ENCODE assay signal across 8 mouse cellular contexts in genomic region chr2:75312246-75312645, GRCm38 (mm10).
DNase-seq lines count a peak whose midpoint lies in the region; ATAC-seq and TF ChIP-seq lines count a peak whose summit lies in the region.

No protein-coding gene starts in this region.

- peak; percentile 82 for TF ChIP-seq RAD21 in CH12.LX (IDR thresholded peaks at IDR 0.05; ENCODE audit: low read depth, low read length)

- dilution Hi-C loops in CH12.LX (cut with MboI; ENCODE audit: extremely low pct_ligation_motif_present, extremely low pct_unique_long_range_greater_than_20kb, low sequenced_read_pairs), result no loop called here

- no peak overlapping the region for H3K9ac ChIP-seq in heart, embryonic 11.5 days (ENCODE audit: low read depth, low read length)
- H3K9ac ChIP-seq in CH12.LX (ENCODE audit: insufficient read depth, low read depth), result no peak overlapping the region

- in situ Hi-C loops in CH12.LX (cut with MboI; ENCODE audit: low pct_ligation_motif_present, low pct_unique_long_range_greater_than_20kb, low sequenced_read_pairs), result loop anchor here (25.0 kb wide), 1 partner anchor 625 kb away; the partner anchor contains the start of genes Hoxd10, Hoxd11, Hoxd12 and Hoxd9

- no peaks in the 10 kb centered on the region for H3K9me3 ChIP-seq in heart, embryonic 11.5 days (replicated peaks; ENCODE audit: control insufficient read depth, low read length)
- H3K9me3 ChIP-seq in CH12.LX (replicated peaks; ENCODE audit: low read length), result no peaks in the 10 kb centered on the region

- peak; percentile 69 to 78 for TF ChIP-seq CTCF in CH12.LX (conservative IDR thresholded peaks at IDR 0.05 in 1 of 2, IDR thresholded peaks at IDR 0.05 in 1 of 2; ENCODE audit: low read depth in 2 of 2, low read length in 2 of 2)
- TF ChIP-seq CTCF in brain, embryonic 14.5 days (IDR thresholded peaks at IDR 0.05; ENCODE audit: borderline replicate concordance, extremely low read depth, insufficient read depth, insufficient read length), result peak; percentile 60; the same call in 1 of the 2 replicates

- intact Hi-C loops in left cerebral cortex, postnatal 25 days (cut with DNase I), result loop anchor here (5.0 to 10.0 kb wide), 5 partner anchors 160 to 610 kb away; partner anchors contain the start of gene Hoxd8

- no peak overlapping the region for H3K4me2 ChIP-seq in heart, embryonic 11.5 days
- H3K4me2 ChIP-seq in CH12.LX (ENCODE audit: insufficient read depth, low read depth, poor library complexity, severe bottlenecking), result peak overlapping the region; percentile 67; the same call in 1 of the 2 replicates

- H3K79me2 ChIP-seq in CH12.LX (replicated peaks; ENCODE audit: control insufficient read depth, extremely low read depth, insufficient read depth, poor library complexity, severe bottlenecking), result no peaks in the 10 kb centered on the region

- no peak overlapping the region for H3K27ac ChIP-seq in heart, embryonic 11.5 days (ENCODE audit: low read depth, low read length)
- no peak overlapping the region for H3K27ac ChIP-seq in CH12.LX (ENCODE audit: insufficient read depth, low read depth)

- no peak for ATAC-seq in heart, embryonic 11.5 days (replicated peaks; ENCODE audit: insufficient number of reproducible peaks, low FRiP score, low TSS enrichment)
- peak; percentile 67 for ATAC-seq in granulocyte monocyte progenitor cell, adult 5-6 weeks (replicated peaks; ENCODE audit: poor library complexity, severe bottlenecking)
- no peak for ATAC-seq in megakaryocyte, adult 5-6 weeks (ENCODE audit: poor library complexity, severe bottlenecking)

- H3K4me1 ChIP-seq in heart, embryonic 11.5 days (ENCODE audit: control insufficient read depth, insufficient read depth, low read length), result no peaks in the 10 kb centered on the region
- H3K4me1 ChIP-seq in CH12.LX (ENCODE audit: control insufficient read depth in 1 of 2, insufficient read depth in 2 of 2), result no peaks in the 10 kb centered on the region

- TF ChIP-seq EP300 in CH12.LX (IDR thresholded peaks at IDR 0.05; ENCODE audit: low read length), result no peak

- H3K36me3 ChIP-seq in heart, embryonic 11.5 days (ENCODE audit: control insufficient read depth, insufficient read depth, low read length), result no peaks in the 10 kb centered on the region
- no peaks in the 10 kb centered on the region for H3K36me3 ChIP-seq in CH12.LX (replicated peaks in 1 of 2; ENCODE audit: control insufficient read depth in 1 of 2, insufficient read depth in 1 of 2, low read length in 1 of 2)

- peak; percentile 38 to 79 for DNase-seq in heart, adult 18-20 months
- peak; percentile 40 for DNase-seq in CH12.LX (ENCODE audit: extremely low read depth)
- peak; percentile 74 for DNase-seq in brain, embryonic 14.5 days (ENCODE audit: low read depth)
- peak; percentile 55 to 58 for DNase-seq in left cerebral cortex, postnatal 25 days (ENCODE audit: low spot score in 2 of 2)
- DNase-seq in neural tube, embryonic 10.5 days (ENCODE audit: extremely low spot score, low spot score), result peak; percentile 31

- 15% methylated on average over 7 of the region's 7 CpGs for WGBS in heart, embryonic 11.5 days (ENCODE audit: insufficient replicate concordance)

- H3K4me3 ChIP-seq in heart, embryonic 11.5 days (ENCODE audit: low read depth, low read length), result no peak overlapping the region
- H3K4me3 ChIP-seq in CH12.LX (replicated peaks in 1 of 3; ENCODE audit: low read depth in 2 of 3, low read length in 2 of 3, poor library complexity in 1 of 3), result no peak overlapping the region

- H3K27me3 ChIP-seq in heart, embryonic 11.5 days (ENCODE audit: control insufficient read depth, insufficient read depth, low read length), result no peaks in the 10 kb centered on the region
- H3K27me3 ChIP-seq in CH12.LX (replicated peaks), result no peaks in the 10 kb centered on the region

- TF ChIP-seq POLR2A in CH12.LX (IDR thresholded peaks at IDR 0.05; ENCODE audit: low read depth, low read length), result no peak
- no peak for TF ChIP-seq POLR2A in brain, embryonic 14.5 days (IDR thresholded peaks at IDR 0.05; ENCODE audit: borderline replicate concordance, extremely low read depth, insufficient read depth, insufficient read length, poor library complexity, severe bottlenecking)

TF ChIP-seq in CH12.LX, 34 proteins besides CTCF, POLR2A, EP300 and RAD21:
- TF ChIP-seq ZC3H11A (IDR thresholded peaks at IDR 0.05; ENCODE audit: low read depth, low read length), result no peak; the same call in 1 of the 2 replicates
- peak; percentile 65 for TF ChIP-seq SMC3 (IDR thresholded peaks at IDR 0.05; ENCODE audit: low read depth, low read length)
